Mouse (Mus musculus) CD4-positive, CD25-positive, alpha-beta regulatory T cell, adult 4 months (primary cell): ENCODE results near the gene Olfr765. TPM values are rescaled to one million over a fixed set of nuclear protein-coding genes. Genes with fewer than 3 reads are reported as not detected.
"Not testable (repeated sequence)": the region's sequence is repeated elsewhere in the genome, so short reads cannot be mapped to it uniquely, and the experiment has no call there.

ENCODE experiments used
- ATAC-seq: one replicate; pipeline ENCODE4 v1.8.0; 2017
- polyA plus RNA-seq, 2 experiments: library from polyadenylated mRNA; unstranded; fragments of 100-300 nt; shearing (Covaris generic); gene quantifications; one replicate each; pipeline ENCODE4 v1.2.1; 2017

Gene Olfr765
- polyA plus RNA-seq = not detected

DNA sequence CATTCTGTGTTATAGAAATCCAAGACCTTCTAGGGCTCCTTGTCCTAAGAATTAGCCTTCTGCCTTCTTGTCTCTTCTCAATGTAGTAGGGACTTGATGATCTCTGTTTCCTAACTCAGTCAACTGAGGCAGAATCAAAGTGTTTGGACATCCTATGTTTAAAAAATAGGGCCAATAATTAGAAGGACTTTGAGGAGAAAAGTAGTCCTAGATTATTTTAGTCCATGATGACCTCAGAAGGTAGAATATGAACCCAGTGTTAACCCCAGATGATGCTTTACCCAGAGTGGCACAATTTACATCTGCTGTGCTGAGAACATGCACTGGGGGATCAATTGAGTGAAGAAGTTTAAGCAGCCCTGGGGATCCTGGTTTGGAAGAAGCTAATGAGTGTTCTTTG lies at the start of gene Olfr765:
Olfr765 (minus strand) TSS at position 101 of the 400 bp plus-strand sequence.
- not testable (repeated sequence) for ATAC-seq

DNA sequence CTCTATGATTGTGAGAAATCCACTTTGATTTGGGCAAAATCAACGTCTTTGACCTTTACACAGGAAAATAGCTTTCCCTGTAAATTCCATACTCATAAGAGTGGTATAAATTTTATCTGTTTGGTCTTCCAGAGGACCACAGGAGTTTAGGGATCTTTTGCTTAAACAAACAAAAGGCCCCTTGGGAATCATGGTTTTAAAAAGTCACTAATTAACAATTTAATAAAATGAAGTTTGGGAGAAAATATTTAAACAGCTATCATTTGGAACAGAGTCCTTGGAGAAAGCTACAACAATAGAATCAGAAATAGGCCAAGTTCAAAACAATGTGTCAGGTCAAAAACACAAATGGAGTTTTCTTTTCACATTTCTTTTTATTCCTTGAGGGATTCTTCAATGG lies 49.5 kb upstream of the Olfr765 start, which contains the start of gene Olfr768:
Olfr768 (minus strand) TSS at position 101 of the 400 bp plus-strand sequence.
- no peak for ATAC-seq

DNA sequence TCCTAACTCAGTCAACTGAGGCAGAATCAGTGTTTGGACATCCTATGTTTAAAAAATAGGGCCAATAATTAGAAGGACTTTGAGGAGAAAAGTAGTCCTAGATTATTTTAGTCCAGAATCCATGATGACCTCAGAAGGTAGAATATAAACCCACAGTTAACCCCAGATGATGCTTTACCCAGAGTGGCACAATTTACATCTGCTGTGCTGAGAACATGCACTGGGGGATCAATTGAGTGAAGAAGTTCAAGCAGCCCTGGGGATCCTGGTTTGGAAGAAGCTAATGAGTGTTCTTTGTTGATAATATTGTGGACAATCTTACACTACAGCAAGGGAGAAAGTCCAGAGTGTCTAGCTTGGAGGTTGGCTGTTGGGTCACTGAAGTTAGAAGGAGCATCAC lies 33.0 kb upstream of the Olfr765 start, which contains the start of gene Olfr767:
Olfr767 (minus strand) TSS at position 101 of the 400 bp plus-strand sequence.
- not testable (repeated sequence) for ATAC-seq

DNA sequence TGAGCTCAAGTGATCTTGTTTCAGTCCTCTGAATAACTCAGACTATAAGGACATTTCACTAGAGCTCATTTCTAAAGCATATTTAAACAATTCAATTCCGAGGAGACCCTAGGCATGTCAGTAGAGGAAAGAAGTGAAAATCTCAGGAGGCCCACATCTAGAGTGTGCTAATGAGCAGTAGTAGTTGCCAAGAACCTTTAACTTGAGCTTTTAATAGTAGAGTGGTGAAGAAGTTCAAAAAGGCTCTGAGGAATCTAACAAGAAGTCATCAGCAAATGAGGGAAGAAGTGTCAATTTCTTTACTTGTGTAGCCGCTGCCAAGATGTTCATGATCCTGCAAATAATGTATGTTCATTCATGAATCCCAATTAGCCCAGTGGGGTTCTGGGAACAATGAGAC lies 19.1 kb upstream of the Olfr765 start, which contains the start of gene Olfr766-ps1:
Olfr766-ps1 (minus strand) TSS at position 101 of the 400 bp plus-strand sequence.
- ATAC-seq = no peak

DNA sequence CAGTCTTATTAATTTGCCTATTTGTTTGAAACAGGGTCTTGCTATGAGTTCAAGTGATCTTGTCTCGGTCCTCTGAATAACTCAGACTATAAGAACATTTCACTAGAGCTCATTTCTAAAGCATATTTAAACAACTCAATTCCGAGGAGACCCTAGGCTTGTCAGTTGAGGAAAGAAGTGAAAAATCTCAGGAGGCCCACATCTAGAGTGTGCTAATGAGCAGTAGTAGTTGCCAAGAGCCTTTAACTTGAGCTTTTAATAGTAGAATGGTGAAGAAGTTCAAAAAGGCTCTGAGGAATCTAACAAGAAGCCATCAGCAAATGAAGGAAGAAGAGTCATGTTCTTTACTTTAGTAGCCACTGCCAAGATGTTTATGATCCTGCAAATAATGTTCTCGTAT lies 10.0 kb downstream of the Olfr765 start, which contains the start of gene Olfr764-ps1:
Olfr764-ps1 (minus strand) TSS at position 101 of the 400 bp plus-strand sequence.
- no peak for ATAC-seq

DNA sequence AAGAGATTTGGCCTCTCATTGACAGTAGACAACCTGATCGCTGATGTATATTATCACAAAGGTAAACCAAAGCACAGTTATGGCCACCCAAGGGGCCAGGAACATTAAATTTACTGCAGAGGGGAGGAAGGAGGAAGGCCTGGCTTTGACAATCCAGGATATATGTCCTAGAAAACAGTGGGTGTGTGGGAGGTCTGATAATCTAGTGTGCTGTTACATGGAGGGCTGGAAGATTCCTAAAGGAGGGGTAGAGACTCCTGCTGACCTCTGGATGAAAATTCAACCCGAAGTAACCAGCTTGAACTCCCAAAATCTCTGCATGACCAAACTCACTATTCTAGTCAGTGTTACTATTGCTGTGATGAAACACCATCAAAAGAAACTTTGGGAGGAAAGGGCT lies 21.5 kb downstream of the Olfr765 start:
- ATAC-seq = no peak

DNA sequence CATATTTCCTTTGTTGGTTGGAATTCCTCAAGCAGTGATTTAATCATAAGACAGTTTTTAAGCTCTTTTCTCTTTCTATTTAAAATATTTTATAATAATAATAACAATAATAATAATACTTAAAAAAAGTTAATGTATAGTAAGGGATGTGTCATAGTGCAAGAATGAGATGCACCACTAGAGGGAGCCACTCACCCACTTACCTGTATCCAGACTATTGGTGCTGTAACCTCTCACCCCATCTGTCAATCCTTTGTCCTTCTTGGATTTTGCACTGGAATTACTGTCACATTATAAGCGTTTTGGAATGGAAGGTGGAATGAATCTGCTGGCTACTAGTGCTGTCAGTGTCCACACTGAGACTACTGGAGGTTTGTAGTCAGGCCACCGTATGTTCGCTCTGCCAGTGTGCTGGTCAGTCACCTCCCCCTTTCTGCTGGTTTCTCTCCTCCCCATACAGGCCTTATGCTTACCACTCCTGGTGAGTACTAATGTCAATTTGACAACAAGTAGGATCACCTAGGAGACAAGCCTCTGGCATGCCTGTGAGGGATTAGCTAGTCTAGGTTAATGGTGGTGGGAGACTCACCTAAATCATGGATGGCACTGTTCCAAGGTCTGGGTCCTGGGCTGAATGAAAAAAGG lies 23.7 kb downstream of the Olfr765 start:
- no peak for ATAC-seq

DNA sequence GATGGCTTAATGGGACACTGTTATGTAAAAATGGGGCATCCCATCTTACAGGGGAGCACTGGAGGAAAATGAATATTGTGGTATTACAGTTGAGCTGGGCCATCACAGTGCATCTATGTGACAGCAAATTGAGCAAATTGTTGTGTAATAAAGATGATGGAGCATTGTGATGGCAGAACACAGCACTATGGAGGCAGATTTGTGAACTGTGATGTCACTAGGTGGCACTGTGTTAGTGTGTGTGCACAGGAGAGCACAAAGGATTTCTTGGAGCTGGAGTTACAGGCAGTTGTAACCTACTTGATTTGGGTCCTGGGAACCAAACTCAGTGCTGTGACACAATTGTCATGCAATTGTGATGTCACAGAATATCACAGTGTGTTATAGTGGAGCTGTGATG lies 26.5 kb downstream of the Olfr765 start:
- no peak for ATAC-seq

DNA sequence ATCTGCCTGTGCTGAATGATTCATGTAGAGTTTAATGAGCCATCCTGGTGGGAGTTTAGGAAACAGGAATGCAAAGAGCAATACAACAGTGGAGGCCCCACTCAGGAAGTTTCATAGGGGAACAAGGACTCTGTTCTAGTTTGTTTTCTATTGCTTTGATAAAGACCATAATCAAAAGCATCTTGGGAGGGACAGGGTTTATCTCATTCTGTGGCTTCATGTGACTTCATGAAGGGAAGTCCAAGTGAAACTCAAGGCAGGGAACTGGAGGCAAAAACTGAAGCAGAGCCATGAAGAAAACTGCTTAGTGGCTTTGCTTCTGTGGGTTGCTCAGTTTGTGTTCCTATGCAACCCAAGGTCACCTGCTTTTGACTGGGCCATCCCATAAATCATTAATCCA lies 35.3 kb downstream of the Olfr765 start:
- ATAC-seq = no peak

DNA sequence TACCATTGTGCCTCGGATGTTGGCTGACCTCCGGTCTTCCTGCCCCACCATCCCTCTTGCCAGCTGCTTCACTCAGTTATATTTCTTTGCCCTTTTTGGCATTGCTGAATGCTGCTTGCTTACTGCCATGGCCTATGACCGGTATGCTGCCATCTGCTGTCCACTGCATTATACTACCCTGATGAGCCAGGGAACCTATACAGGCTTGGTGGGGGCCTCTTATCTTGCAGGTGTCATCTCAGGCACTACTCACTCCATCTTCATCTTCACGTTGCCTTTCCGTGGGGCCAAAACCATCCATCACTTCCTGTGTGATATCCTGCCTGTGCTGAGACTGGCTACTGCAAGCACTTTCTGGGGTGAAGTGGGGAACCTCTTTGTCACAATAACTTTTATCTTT lies 38.3 kb downstream of the Olfr765 start:
- ATAC-seq = peak; percentile 26

DNA sequence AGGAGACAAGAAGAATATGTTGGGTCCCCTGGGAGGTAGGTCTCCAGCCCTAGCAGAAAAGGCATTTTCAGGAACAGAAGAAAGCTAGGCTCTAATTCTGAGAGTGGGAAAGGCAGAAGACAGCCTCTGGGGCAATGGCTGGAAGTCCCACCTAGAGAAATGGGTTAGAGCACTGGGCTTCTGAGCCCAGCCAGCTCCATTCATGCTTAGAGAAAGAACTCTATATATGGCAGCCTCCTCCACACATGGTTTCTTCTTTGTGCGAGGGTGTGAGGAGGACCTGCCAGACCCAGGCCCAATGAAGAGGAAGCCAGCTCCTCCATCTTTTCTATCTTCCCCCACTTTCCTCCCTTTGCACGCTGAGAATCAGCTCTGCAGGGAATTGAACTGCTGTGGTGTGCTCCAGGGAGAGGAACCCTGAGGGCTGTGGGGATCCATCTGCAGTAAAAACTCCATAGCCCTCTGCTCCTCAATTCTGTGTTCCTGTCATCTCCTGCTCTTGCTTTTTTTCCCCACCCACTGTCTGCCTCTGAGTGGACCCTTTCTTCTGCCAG lies 39.4 kb downstream of the Olfr765 start, which contains the start of gene Olfr763:
Olfr763 (plus strand) TSS at position 504 of the 554 bp plus-strand sequence.
- no peak for ATAC-seq

DNA sequence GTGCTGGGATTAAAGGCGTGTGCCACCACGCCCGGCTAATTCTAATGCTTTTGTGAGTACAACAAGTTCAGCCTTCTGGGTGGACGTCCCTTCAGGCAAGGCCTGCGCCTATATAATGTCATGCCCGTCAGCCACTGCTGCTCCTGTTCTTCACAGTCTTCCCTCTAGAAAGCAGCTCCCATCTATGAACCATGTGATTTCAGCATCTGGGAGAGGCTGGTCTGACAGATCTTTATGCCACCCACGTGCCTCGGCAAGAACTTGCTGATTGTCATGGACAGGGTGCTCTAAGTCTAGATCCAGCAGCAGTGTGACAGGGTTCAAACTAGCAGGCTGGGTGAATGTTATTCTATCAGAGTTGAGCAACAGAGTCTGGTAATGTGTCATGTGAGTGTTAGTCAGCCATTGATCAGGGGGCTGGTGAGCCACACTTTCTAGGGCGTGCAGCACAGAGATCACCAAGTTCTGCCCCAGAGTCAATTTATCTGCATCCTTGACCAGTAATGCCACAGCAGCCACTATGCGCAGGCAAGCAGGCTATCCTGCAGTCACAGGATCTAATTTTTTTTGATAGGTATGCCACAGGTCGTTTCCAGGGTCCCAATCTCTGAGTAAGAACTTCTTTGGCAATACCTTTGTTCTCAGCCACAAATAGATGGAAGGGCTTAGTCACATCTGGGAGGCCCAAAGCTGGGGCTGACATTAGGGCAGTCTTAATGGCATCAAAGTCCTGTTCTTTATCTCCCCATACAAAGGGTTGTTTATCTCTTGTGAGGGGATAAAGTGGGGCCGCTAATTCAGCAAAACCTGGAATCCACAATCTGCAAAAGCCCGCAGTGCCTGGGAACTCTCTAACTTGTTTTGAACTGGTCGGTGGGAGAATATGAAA lies 45.5 kb downstream of the Olfr765 start:
- no peak for ATAC-seq

DNA sequence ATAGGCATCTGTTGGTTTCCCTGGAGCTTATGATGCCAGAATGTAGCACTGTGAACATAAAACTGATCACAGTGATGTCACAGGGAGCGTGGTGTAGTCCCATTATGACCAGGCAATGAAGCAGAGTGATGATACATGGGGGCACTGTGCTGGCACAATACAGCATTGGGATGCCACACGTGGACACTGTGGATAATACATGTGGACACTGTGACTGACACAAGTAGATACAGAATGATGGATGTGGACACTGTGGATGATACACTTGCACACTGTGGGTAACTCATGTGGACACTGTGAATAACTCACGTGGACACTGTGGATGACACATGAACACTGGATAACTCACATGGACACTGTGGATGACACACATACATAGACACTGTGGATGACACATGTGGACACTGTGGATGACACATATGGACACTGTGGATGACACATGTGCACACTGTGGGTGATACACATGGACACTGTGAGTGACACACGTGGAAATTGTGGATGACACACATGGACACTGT lies 53.2 kb downstream of the Olfr765 start:
- no peak for ATAC-seq

DNA sequence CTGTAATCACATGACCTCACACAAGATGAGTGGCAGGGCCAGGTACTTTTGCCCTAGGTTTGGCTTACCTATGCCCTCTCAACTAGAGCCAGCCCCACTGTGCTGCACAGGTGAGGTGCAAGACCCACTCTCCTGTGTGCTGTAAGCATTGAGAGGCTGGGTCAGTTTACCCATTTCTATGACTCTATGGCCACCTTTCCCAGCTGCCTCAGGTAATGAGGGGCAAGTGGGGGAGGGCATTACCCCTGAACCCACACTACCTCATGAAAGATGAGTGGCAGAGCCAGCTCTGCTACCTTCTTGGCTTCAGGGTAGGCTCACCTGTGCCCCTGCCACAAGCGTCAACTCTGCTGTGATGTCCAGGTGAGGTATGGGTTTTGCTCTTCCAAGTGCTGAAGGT lies 54.0 kb downstream of the Olfr765 start:
- no peak for ATAC-seq

Other genes starting within 250 kb of the Olfr765 start
- gene Dnajc14, start 245.9 kb downstream of the Olfr765 start, polyA plus RNA-seq = 100 to 1,000 TPM in 1 of 2 experiments, 10 to 100 TPM in 1; 73.0 to 125 TPM
- 1 to 10 TPM; 2.9 to 9.2 TPM for gene Tmem198b, start 245.6 kb downstream of the Olfr765 start, polyA plus RNA-seq
- gene Sarnp, start 232.7 kb downstream of the Olfr765 start, polyA plus RNA-seq = 100 to 1,000 TPM; 199 to 211 TPM
- gene Ormdl2, start 228.4 kb downstream of the Olfr765 start, polyA plus RNA-seq = 10 to 100 TPM; 66.1 to 66.4 TPM
- gene Gdf11, start 158.3 kb downstream of the Olfr765 start, polyA plus RNA-seq = 1 to 10 TPM; 7.9 to 8.1 TPM
- gene Cd63, start 149.0 kb downstream of the Olfr765 start, polyA plus RNA-seq = under 1 TPM; 0.51 to 0.65 TPM
- 10 to 100 TPM; 12.4 to 23.7 TPM for gene Rdh5, start 127.1 kb downstream of the Olfr765 start, polyA plus RNA-seq
- 100 to 1,000 TPM; 227 to 233 TPM for gene Bloc1s1, start 126.0 kb downstream of the Olfr765 start, polyA plus RNA-seq
- 1 to 10 TPM; 2.9 to 3.1 TPM for gene Itga7, start 116.2 kb downstream of the Olfr765 start, polyA plus RNA-seq
- not detected for gene Mettl7b, start 89.0 kb downstream of the Olfr765 start, polyA plus RNA-seq
- not detected for gene Olfr9, start 60.6 kb downstream of the Olfr765 start, polyA plus RNA-seq
- not detected for gene Olfr763, start 39.2 kb downstream of the Olfr765 start, polyA plus RNA-seq
- gene Olfr764-ps1, start 10.1 kb downstream of the Olfr765 start, polyA plus RNA-seq = not detected
- gene Olfr766-ps1, start 19.0 kb upstream of the Olfr765 start, polyA plus RNA-seq = under 1 TPM in 1 of 2 experiments, not detected in 1; 0.11 TPM
- gene Olfr767, start 32.9 kb upstream of the Olfr765 start, polyA plus RNA-seq = under 1 TPM in 1 of 2 experiments, not detected in 1; 0.17 TPM
- not detected for gene Olfr768, start 49.4 kb upstream of the Olfr765 start, polyA plus RNA-seq
- not detected for gene Olfr769, start 67.9 kb upstream of the Olfr765 start, polyA plus RNA-seq
- gene Olfr770, start 89.0 kb upstream of the Olfr765 start, polyA plus RNA-seq = not detected
- gene Olfr771, start 114.8 kb upstream of the Olfr765 start, polyA plus RNA-seq = not detected
- gene Olfr772, start 127.9 kb upstream of the Olfr765 start, polyA plus RNA-seq = not detected
- not detected for gene Olfr773, start 137.4 kb upstream of the Olfr765 start, polyA plus RNA-seq
- gene Olfr774, start 186.2 kb upstream of the Olfr765 start, polyA plus RNA-seq = not detected
- not detected for gene Olfr775, start 198.4 kb upstream of the Olfr765 start, polyA plus RNA-seq
- gene Olfr776, start 209.1 kb upstream of the Olfr765 start, polyA plus RNA-seq = not detected
- not detected for gene Olfr777, start 221.5 kb upstream of the Olfr765 start, polyA plus RNA-seq